Mouse (Mus musculus) lung, embryonic 16.5 days (tissue): ENCODE results near the gene Noxred1. TPM values are rescaled to one million over a fixed set of nuclear protein-coding genes. Genes with fewer than 3 reads are reported as not detected.
"Not testable (repeated sequence)": the region's sequence is repeated elsewhere in the genome, so short reads cannot be mapped to it uniquely, and the experiment has no call there.

Experiments used
- ATAC-seq: fragments of 200-750 bp; cut with Nextera tagmentation; 2 replicates; pipeline ENCODE4 v1.8.0; 2017; ENCODE audit warnings: low read depth, mild to moderate bottlenecking, moderate library complexity
- H3K27ac ChIP-seq: fragments of 300-500 bp; sonication (generic); 2 replicates; pipeline ENCODE4 v1.5.1; 2014; ENCODE audit warnings: mild to moderate bottlenecking, control low read depth, low read length
- H3K27me3 ChIP-seq: fragments of 300-500 bp; sonication (generic); 2 replicates; pipeline ENCODE4 v1.6.1; 2014; ENCODE audit warnings: low read depth, low read length, mixed read lengths; ENCODE audit not compliant: control insufficient read depth, insufficient read depth
- H3K36me3 ChIP-seq: fragments of 300-500 bp; sonication (generic); 2 replicates; pipeline ENCODE4 v1.6.1; 2014; ENCODE audit warnings: low read length; ENCODE audit not compliant: control insufficient read depth, insufficient read depth
- H3K4me1 ChIP-seq: fragments of 300-500 bp; sonication (generic); replicated peaks from 2 replicates; pipeline ENCODE4 v1.6.1; 2014; ENCODE audit warnings: low read length, mixed read lengths; ENCODE audit not compliant: control insufficient read depth, insufficient read depth
- H3K4me2 ChIP-seq: fragments of 300-500 bp; sonication (generic); 2 replicates; pipeline ENCODE4 v1.6.1; 2014; ENCODE audit warnings: low read depth, low read length, control low read depth
- H3K4me3 ChIP-seq: fragments of 300-500 bp; sonication (generic); 2 replicates; pipeline ENCODE4 v1.5.1; 2014; ENCODE audit warnings: mild to moderate bottlenecking, low read length, control low read depth
- H3K9ac ChIP-seq: fragments of 300-500 bp; sonication (generic); 2 replicates; pipeline ENCODE4 v1.6.1; 2014; ENCODE audit warnings: low read length, control low read depth
- H3K9me3 ChIP-seq: fragments of 300-500 bp; sonication (generic); 2 replicates; pipeline ENCODE4 v1.6.1; 2016; ENCODE audit warnings: low read length; ENCODE audit not compliant: control insufficient read depth
- WGBS: fragments of 180-500 bp; shearing (Covaris S2); extraction: QIAGEN DNeasy Blood & Tissue Kit; methylation state at CpG from one replicate; pipeline ENCODE4 v1.1.7; 2014; 5-methylcytosine and 5-hydroxymethylcytosine counted together
- polyA plus RNA-seq: library from polyadenylated mRNA; unstranded; fragments of >200 nt; fragmentation: Nextera tagmentation; extraction: Ambion mirVana; gene quantifications from 2 replicates; pipeline ENCODE4 v1.2.1, GENCODE M21; 2015

Noxred1 gene
- polyA plus RNA-seq, 1 experiment from 2014 or later, result 0.57 TPM

GRCm38 (mm10) chr12:87277251-87277650 is 38.7 kb upstream of the Noxred1 start:
- H3K27ac ChIP-seq, H3K9ac ChIP-seq, H3K4me2 ChIP-seq, H3K4me3 ChIP-seq, H3K9me3 ChIP-seq, H3K27me3 ChIP-seq, ATAC-seq, H3K4me1 ChIP-seq: not testable (repeated sequence)
- peaks cover 33% of the 10 kb centered on the region for H3K36me3 ChIP-seq
- 75% methylated on average over 4 of the region's 4 CpGs for WGBS

GRCm38 (mm10) chr12:87274853-87275831 is 36.6 kb upstream of the Noxred1 start:
- peaks cover 3% of the 10 kb centered on the region for H3K4me1 ChIP-seq
- WGBS, result 83% methylated on average over 9 of the region's 9 CpGs
- no peaks in the 10 kb centered on the region for H3K9me3 ChIP-seq
- no peak overlapping the region for H3K4me3 ChIP-seq
- H3K27ac ChIP-seq, result no peak overlapping the region
- H3K36me3 ChIP-seq, result peaks cover 46% of the 10 kb centered on the region
- no peak overlapping the region for H3K9ac ChIP-seq
- no peak overlapping the region for H3K4me2 ChIP-seq
- no peak for ATAC-seq
- H3K27me3 ChIP-seq, result no peaks in the 10 kb centered on the region

GRCm38 (mm10) chr12:87267682-87268081 is 29.1 kb upstream of the Noxred1 start:
- peaks cover 29% of the 10 kb centered on the region for H3K36me3 ChIP-seq
- peak overlapping the region; percentile 96 for H3K9ac ChIP-seq
- H3K27me3 ChIP-seq, result no peaks in the 10 kb centered on the region
- H3K9me3 ChIP-seq, result no peaks in the 10 kb centered on the region
- H3K4me1 ChIP-seq, result peaks cover 14% of the 10 kb centered on the region
- 13% methylated on average over 4 of the region's 4 CpGs for WGBS
- ATAC-seq, result no peak
- H3K27ac ChIP-seq, result no peak overlapping the region
- peak overlapping the region; percentile 96 for H3K4me3 ChIP-seq
- H3K4me2 ChIP-seq, result peak overlapping the region; percentile 87

- H3K27me3 ChIP-seq, result no peaks in the 10 kb centered on the region
- H3K36me3 ChIP-seq, result peaks cover 26% of the 10 kb centered on the region
- H3K4me2 ChIP-seq, result peak overlapping the region; percentile 87
- H3K4me1 ChIP-seq, result peaks cover 14% of the 10 kb centered on the region
- H3K27ac ChIP-seq, result peak overlapping the region; percentile 92
- ATAC-seq, result peak; percentile 56
- under 1% methylated on average over 31 of the region's 31 CpGs for WGBS
- H3K9me3 ChIP-seq, result no peaks in the 10 kb centered on the region
- H3K4me3 ChIP-seq, result peak overlapping the region; percentile 96
- peak overlapping the region; percentile 96 for H3K9ac ChIP-seq
These were observed 28.5 kb upstream of the Noxred1 start for GRCm38 (mm10) chr12:87266827-87267603.

- H3K9ac ChIP-seq, result peak within 1 kb of the TSS; percentile 96
- peaks cover 25% of the 10 kb centered on the region for H3K36me3 ChIP-seq
- peak; percentile 97 for ATAC-seq
- H3K4me1 ChIP-seq, result peaks cover 14% of the 10 kb centered on the region
- H3K9me3 ChIP-seq, result no peaks in the 10 kb centered on the region
- peak within 1 kb of the TSS; percentile 92 for H3K27ac ChIP-seq
- WGBS, result under 1% methylated on average over 31 of the region's 31 CpGs
- H3K27me3 ChIP-seq, result no peaks in the 10 kb centered on the region
- H3K4me2 ChIP-seq, result peak within 1 kb of the TSS; percentile 87
- peak within 1 kb of the TSS; percentile 96 for H3K4me3 ChIP-seq
These were observed 27.7 kb upstream of the Noxred1 start, which contains the start of the genes Vipas39 and Ahsa1 for GRCm38 (mm10) chr12:87266108-87266826. Gene Vipas39, minus strand, starts transcription at chr12:87266256. Gene Ahsa1, plus strand, starts transcription at chr12:87266479.

- Histone ChIP-seq H3K9me3 (no peaks in the 10 kb centered on the region), H3K36me3 (peaks cover 26% of the 10 kb centered on the region), H3K4me1 (peaks cover 14% of the 10 kb centered on the region), H3K27me3 (no peaks in the 10 kb centered on the region), H3K4me3 (peak overlapping the region; percentile 96), H3K27ac (peak overlapping the region; percentile 62), H3K4me2 (peak overlapping the region; percentile 83), H3K9ac (peak overlapping the region; percentile 72)
- WGBS, result 21% methylated on average over 11 of the region's 11 CpGs
- ATAC-seq, result no peak
These were observed 26.9 kb upstream of the Noxred1 start for GRCm38 (mm10) chr12:87265444-87265843.

GRCm38 (mm10) chr12:87260562-87260961 is 22.0 kb upstream of the Noxred1 start:
- Histone ChIP-seq H3K4me1 (0 out of 2 replicates have a peak, but pooled peaks cover 6% of the 10 kb centered on the region), H3K4me3 (no peak overlapping the region), H3K9me3 (no peaks in the 10 kb centered on the region), H3K9ac (no peak overlapping the region), H3K27ac (no peak overlapping the region), H3K27me3 (no peaks in the 10 kb centered on the region), H3K36me3 (peaks cover 33% of the 10 kb centered on the region), H3K4me2 (no peak overlapping the region)
- ATAC-seq, result no peak
- 92% methylated on average over 8 of the region's 8 CpGs for WGBS

GRCm38 (mm10) chr12:87256629-87257028 is 18.1 kb upstream of the Noxred1 start:
- H3K27me3 ChIP-seq, result no peaks in the 10 kb centered on the region
- no peak overlapping the region for H3K9ac ChIP-seq
- H3K9me3 ChIP-seq, result no peaks in the 10 kb centered on the region
- WGBS, result 90% methylated on average over 5 of the region's 5 CpGs
- peaks cover 43% of the 10 kb centered on the region for H3K36me3 ChIP-seq
- H3K4me1 ChIP-seq, result no peaks in the 10 kb centered on the region
- H3K4me2 ChIP-seq, result no peak overlapping the region
- ATAC-seq, result no peak
- no peak overlapping the region for H3K4me3 ChIP-seq
- no peak overlapping the region for H3K27ac ChIP-seq
